Mouse (Mus musculus) cerebellum, adult (tissue): ENCODE measurements at regions not wholly inside any gene's neighbourhood (a gene's known extent, or its start where the extent isn't known, plus 50 kb on each side); places are given as distances from the start of the nearest gene placed in this dataset.
A peak's percentile ranks its signal among the peaks of the same experiment; 100 is the strongest.

Experiments
- ATAC-seq: cut with Nextera tagmentation; 2 replicates; pipeline ENCODE4 v1.9.2; 2017; ENCODE audit warnings: mild to moderate bottlenecking, moderate library complexity, mixed read lengths; ENCODE audit not compliant: insufficient number of reproducible peaks, low FRiP score, low TSS enrichment

DNA sequence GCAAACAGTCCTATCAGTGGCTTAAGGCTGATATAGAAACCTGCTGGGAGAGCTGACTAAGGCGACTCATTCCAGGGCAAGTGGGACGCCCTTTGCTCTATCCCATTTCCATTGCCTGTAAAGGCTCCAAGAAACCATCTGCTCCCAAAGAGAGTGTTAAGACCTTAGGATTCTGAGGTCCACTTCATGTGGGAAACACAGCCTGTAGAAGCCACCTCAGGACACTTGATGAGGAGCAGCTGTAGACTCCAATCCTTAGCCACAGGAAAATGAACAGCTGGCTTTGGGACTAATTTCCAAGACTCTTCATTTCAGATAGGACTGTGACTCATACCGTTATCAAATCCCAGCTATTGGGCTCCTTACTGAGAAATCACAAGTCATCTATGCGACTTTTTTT lies 188.6 kb downstream of the Thbs2 start:
- ATAC-seq, result no peak

GRCm38 (mm10) chr17:14503670-14504069 lies 190.4 kb downstream of the Thbs2 start:
- no peak for ATAC-seq

GRCm38 (mm10) chr17:14501341-14501740 lies 192.7 kb downstream of the Thbs2 start:
- ATAC-seq, result no peak

DNA sequence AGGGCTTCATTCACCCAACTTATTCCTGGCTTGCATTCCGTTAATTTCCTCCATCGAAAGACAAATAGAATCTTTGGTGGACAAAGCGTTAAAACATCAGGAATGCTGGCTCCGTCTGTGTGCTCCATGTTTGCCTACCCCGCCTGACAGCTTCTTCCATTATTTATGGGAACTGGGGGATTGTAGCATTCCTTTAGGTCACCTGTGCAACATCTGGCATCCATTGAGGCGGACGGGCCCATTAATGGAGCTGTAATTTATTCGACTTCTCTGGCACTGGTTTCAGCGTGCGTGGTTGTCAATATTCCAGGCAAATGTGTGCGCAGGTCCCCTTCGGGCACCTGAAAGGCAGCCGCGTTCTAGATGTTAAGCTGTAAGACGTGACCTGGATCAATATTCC lies 196.9 kb downstream of the Thbs2 start:
- no peak for ATAC-seq

DNA sequence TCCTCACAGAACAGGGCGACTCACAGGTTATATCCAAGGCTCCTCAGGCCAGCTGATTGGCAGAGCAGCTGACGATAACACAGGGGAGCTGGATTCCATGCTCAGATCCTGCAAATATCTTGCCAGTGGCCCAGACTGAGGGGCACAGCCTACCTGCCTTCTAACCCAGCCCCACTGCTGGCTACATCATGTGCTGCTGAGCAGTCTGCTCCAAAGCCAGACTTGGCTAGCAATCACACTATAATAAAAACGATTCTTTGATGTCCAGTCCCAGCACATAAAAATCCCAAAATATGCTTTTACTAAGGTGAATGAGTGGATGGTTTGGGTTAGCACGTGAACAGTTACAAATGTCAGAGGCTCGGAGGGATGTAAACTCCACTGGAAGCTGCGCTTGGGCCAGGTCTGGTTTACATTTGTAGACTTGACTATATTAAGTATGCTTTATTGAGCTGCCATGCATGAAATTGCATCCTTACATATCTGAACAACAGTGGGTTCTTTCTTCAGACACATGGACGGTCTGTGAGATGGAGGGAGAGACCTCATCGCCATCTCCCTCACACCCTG lies 200.2 kb downstream of the Thbs2 start:
- no peak for ATAC-seq

GRCm38 (mm10) chr17:14492936-14493335 lies 201.1 kb downstream of the Thbs2 start:
- ATAC-seq, result no peak

GRCm38 (mm10) chr17:14481746-14482145 lies 202.4 kb downstream of the Smoc2 start:
- no peak for ATAC-seq

DNA sequence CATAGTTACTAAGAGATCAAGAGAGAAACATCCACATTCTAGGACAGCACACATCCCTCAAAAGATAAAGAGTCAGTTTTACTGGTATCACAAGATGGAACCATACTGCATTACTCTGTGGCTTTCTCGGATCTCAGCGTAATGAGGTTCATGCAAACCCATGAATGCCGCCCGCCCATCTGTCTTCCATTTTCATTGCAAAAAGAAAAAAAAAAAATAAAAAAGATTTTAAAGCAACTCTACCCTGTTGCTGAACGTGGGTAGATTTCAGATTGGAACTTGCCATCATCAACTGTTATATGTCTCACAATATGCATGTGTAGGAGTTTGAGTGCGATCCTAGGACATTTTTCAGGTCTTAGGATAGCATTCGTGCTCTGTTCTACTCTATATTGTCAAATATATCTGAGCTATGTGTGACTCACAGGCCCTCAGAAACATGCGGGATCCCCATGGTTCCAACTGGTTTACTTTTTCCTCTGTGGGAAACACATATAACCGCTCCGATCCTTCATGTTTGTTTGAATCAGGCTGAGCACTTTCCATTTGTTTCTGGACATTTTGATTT lies 199.7 kb downstream of the Smoc2 start:
- ATAC-seq, result no peak

DNA sequence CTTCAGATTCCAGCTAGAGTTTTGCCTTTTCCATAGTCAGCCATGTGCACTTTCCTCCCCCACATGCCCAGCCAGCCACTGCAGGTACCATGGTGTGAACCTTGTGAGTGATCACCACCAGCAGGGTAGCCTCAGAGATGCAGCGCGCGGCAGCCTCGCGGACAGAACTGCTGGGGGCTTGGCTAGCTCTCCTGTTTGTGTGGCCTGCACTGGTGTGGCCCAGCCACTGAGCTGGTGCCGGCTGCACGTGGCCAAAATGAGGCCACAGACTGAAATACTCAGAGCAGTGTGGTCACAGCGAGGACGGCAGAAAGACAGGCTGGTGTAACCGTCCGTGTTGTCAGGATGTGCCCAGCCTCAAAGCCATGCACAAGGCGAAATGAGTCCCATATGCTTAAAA lies 197.4 kb downstream of the Smoc2 start:
- no peak for ATAC-seq

GRCm38 (mm10) chr17:14475778-14476647 lies 196.7 kb downstream of the Smoc2 start:
- ATAC-seq, result no peak

GRCm38 (mm10) chr17:14475277-14475676 lies 196.0 kb downstream of the Smoc2 start:
- ATAC-seq, result no peak

DNA sequence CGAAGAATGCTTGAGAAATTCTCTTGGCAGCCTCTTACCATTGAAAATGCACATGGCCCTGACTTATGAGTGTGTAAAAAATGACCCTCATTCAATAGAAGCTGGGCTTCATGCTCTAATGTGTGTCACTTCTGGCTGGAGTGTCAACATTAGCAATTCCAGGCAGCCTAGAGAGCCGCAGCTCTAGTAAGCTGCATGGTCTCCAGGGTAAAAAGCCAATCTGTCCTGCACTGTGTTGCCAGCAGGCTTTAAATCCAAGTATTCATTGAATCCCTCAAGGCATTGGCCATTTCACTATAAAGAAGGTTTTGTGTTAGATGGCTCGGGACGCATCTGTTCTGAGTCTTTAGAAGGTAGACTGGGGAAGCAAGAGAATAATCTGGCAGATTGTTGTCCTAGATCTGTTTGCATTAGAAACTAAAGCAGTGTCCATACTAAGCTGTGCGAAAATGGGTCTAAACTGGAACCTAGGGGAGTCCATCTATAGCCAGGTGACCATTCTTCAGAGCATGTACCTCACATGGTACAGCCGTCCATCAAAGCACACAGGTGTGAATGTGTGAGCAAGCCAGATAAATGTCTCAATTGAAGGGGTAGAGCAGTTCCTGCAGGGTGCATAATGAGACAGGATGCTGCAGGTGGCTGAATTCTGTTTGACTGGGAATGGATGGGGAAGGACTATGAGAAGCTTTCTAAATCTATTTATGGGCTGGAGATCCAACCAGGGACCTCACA lies 189.6 kb downstream of the Smoc2 start:
- ATAC-seq, result no peak

- ATAC-seq, result peak; percentile 79
Observed at GRCm38 (mm10) chr17:14455251-14455743, 176.0 kb downstream of the Smoc2 start.
